Mouse (Mus musculus): ENCODE measurements around the gene Slc43a2.
"Not testable (repeated sequence)": the region's sequence is repeated elsewhere in the genome, so short reads cannot be mapped to it uniquely, and the experiment has no call there.

The Slc43a2 gene

GRCm38 (mm10) chr11:75572854-75573650 is 41.6 kb downstream of the Slc43a2 start:
- DNase-seq (ENCODE audit: low spot score) = peak; percentile 79

- no peak for DNase-seq (ENCODE audit: low spot score)
Observed at GRCm38 (mm10) chr11:75574378-75575123, 43.1 kb downstream of the Slc43a2 start.

GRCm38 (mm10) chr11:75575560-75576123 is 44.1 kb downstream of the Slc43a2 start:
- no peak for DNase-seq (ENCODE audit: low spot score)

DNA sequence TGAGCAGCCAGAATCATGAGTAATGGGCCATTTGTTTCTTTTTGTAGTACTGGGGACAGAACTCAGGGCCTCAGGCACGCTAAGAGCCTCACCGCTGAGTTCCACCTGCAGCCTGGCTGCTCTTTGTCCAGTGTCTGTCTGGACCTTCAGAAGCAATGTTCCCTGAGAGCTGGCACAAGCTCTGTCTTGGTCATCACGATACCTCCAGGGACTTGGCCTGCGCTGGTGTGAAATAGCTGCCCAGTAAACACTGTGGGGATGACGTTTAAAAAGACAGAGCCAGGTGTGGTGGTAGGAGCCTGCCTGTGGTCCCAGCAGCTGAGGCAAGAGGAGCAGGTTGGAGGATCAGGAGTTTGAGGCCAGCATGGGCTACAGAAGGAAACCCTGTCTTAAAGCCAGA is 47.1 kb downstream of the Slc43a2 start:
- no peak for DNase-seq (ENCODE audit: low spot score)

- DNase-seq (ENCODE audit: low spot score) = no peak
Observed at GRCm38 (mm10) chr11:75581495-75582149, 50.1 kb downstream of the Slc43a2 start.

DNA sequence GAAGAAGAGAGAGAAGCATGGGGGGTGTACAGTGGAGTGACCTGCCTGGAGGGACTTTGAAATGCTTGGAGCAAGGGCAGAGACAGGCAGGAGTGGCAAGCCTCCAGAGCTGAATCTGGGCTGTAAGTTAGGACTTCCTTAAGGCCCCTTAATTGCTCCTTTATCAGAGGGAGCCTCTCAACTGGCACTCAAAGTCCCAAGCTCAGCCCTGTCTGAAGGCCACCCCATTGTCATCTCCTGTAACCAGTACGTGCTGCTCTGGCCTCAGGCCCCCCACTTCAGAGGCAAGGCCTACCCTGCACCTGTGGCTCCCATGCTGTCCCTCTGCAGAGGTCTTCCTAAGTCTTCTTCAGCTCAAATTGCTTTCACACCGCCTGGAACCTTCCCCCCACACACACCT is 52.0 kb downstream of the Slc43a2 start:
- no peak for DNase-seq (ENCODE audit: low spot score)

- no peak for DNase-seq (ENCODE audit: low spot score)
Observed at GRCm38 (mm10) chr11:75585061-75585460, 53.6 kb downstream of the Slc43a2 start.

DNA sequence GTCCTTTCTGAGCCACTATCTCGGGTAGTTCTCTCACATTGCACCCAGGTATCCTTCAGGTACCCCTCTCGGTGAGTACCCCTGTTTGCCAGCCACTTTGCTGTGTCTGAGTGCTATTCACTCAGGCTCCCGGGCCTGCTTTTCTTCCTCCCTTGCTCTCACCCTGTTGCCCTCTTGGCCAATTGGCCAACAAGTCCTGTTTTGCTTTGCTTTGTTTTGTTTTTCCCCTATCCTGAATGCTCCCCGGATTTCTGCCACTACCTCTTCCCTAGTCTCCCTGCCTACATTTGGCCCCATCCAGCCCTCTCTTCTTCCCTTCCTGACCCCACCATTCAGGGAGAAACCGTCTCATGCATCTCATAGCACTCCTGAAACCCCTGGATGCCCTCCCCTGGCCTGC is 54.5 kb downstream of the Slc43a2 start:
- no peak for DNase-seq (ENCODE audit: low spot score)

- DNase-seq (ENCODE audit: low spot score) = no peak
Observed at GRCm38 (mm10) chr11:75586963-75587362, 55.5 kb downstream of the Slc43a2 start.

DNA sequence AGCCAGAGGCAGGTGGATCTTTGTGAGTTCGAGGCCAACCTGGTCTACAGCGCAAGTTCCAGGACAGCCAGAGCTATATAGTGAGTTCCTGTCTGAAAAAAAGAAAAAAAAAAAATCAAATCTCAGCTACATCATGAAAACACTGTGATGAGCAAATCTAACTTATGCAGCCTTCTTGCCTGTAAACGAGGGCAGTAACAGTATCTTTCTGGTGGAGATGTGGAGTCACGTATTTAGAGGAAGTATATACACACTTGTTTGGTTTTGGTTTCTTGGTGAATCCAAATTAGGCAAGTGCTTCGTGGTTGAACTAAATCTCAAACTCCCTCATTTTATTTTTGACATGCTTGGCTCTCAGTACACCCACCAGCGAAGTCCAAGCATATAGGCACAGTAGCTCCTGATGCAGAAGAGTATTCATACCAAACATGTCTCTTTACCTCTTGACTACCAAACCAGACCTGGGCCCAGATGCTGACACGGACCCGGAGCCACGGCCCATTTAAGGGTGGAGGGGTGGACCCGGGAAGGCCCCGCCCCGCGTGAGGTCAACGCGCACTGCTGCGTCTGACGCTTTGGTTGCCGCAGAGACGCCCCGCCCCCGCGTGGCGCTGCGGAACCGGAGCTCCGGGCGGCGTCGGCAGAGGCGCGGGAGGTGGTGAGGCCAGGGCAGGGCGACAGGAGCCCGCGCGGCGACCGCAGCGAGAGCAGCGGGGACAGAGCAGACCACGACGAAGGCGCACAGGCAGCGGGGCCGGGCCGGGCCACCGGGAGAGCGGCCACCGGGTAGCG is 56.2 kb downstream of the Slc43a2 start, which contains the start of gene Pitpna:
Gene Pitpna (plus strand): TSS at position 605 of the 792 bp plus-strand sequence.
- DNase-seq (ENCODE audit: low spot score) = peak; percentile 92

GRCm38 (mm10) chr11:75588285-75588941 is 56.9 kb downstream of the Slc43a2 start:
- DNase-seq (ENCODE audit: low spot score) = peak; percentile 36

DNA sequence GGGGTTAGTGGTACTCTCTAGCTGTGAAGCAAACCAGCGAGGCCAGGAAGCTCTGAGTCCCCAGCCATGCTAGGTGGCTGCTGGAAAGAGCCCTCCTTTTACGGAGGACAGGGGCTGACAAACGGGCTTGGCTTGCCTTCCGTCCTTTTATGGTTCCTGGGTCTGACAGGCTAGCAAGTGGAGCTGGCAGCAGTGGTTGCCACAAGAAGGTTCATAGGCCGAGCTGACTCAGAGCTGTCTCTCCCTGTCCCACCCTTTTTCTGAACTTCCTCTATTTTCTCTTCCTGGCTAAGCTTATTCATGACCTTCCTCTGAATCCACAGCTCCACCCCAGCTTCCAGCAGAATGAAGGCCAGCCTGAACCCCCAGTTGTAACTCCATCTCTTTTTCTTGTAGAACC is 61.1 kb downstream of the Slc43a2 start:
- no peak for DNase-seq (ENCODE audit: low spot score)

GRCm38 (mm10) chr11:75594431-75594830 is 62.9 kb downstream of the Slc43a2 start:
- DNase-seq (ENCODE audit: low spot score) = no peak

DNA sequence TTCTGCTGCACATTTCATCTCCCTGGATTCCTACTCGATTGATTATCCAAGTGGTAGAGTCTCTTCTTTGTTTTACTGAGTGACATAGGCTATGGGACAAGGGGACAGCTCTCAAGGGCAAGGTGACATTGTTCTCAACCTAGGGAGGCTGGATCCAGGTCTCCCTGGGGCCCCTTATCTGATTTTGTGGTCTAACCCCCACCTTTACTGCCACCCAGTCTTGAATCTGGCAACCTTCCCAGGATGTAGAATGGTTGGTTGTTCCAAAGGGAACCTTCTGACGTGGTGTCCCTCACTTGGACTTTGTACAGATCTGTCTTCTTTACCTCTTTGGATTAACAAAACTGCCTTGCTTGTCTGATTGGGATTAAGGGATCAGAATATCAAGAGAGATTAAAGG is 63.9 kb downstream of the Slc43a2 start:
- DNase-seq (ENCODE audit: low spot score) = no peak

- no peak for DNase-seq (ENCODE audit: low spot score)
Observed at GRCm38 (mm10) chr11:75595816-75596215, 64.3 kb downstream of the Slc43a2 start.

- no peak for DNase-seq (ENCODE audit: low spot score)
Observed at GRCm38 (mm10) chr11:75596726-75597255, 65.3 kb downstream of the Slc43a2 start.

DNA sequence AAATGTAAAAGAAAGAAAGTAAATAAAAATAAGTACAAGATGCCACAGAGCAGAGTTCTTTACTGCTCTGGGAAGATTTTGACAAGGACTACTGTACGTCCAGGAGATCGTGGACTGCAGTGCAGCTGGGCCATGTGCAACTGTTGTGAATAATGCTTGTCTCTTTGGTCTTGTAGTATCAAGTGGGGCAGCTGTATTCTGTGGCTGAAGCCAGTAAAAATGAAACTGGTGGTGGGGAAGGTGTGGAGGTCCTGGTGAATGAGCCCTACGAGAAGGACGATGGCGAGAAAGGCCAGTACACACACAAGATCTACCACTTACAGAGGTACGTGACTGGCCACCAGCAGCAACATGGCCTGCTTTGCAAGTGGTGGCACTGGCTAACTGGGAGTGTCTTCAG is 66.5 kb downstream of the Slc43a2 start:
- no peak for DNase-seq (ENCODE audit: low spot score)

DNA sequence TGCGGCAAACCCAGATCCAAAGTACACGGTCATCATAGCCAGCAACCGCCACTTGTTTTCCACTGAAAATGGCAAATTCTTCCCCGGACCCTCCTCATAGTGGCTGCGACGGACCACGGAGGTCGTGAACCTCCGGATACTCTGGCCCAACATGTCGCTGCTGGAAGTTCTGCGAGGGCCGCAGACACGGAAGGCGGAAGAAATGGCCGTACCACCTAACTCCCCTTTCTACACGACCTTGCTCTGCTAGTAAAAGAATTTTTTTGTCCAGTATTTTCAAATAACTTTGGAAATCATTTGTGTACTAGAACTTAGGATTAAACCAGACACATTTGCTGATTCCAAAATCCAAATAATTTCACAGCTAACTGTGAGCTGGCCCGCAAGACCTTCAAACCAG is 68.3 kb downstream of the Slc43a2 start:
- not testable (repeated sequence) for DNase-seq (ENCODE audit: low spot score)

- no peak for DNase-seq (ENCODE audit: low spot score)
Observed at GRCm38 (mm10) chr11:75604826-75605225, 73.3 kb downstream of the Slc43a2 start.

DNA sequence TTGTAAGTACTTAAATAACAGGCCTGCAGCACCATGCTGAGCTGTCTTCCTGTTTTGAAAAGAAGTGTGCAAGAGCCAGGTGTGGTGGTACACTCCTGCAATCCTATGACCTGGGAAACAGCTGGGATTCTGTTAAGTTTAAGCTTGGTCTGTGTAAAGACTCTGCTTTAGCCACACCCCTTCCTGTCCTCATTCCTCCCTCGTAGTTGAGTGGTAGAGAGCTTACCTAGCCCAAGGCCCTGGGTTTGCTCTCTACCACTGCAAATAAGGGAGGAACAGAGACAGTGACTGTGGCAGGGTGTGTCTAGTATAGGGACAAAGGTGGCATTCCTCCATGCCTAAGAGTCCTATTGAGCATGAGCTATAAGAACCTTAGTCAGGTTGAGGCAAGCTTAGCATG is 73.8 kb downstream of the Slc43a2 start:
- DNase-seq (ENCODE audit: low spot score) = no peak

- no peak for DNase-seq (ENCODE audit: low spot score)
Observed at GRCm38 (mm10) chr11:75608776-75609175, 77.3 kb downstream of the Slc43a2 start.
